Mouse (Mus musculus) brain, embryonic 18.5 days (tissue): ENCODE measurements around the gene Dap3.
"Not testable (repeated sequence)": the region's sequence is repeated elsewhere in the genome, so short reads cannot be mapped to it uniquely, and the experiment has no call there.

Source experiments
- DNase-seq: peaks from one replicate; pipeline ENCODE4 v3.0.0-alpha.2; 2012; ENCODE audit warnings: low read depth, low spot score

Dap3 gene

DNA sequence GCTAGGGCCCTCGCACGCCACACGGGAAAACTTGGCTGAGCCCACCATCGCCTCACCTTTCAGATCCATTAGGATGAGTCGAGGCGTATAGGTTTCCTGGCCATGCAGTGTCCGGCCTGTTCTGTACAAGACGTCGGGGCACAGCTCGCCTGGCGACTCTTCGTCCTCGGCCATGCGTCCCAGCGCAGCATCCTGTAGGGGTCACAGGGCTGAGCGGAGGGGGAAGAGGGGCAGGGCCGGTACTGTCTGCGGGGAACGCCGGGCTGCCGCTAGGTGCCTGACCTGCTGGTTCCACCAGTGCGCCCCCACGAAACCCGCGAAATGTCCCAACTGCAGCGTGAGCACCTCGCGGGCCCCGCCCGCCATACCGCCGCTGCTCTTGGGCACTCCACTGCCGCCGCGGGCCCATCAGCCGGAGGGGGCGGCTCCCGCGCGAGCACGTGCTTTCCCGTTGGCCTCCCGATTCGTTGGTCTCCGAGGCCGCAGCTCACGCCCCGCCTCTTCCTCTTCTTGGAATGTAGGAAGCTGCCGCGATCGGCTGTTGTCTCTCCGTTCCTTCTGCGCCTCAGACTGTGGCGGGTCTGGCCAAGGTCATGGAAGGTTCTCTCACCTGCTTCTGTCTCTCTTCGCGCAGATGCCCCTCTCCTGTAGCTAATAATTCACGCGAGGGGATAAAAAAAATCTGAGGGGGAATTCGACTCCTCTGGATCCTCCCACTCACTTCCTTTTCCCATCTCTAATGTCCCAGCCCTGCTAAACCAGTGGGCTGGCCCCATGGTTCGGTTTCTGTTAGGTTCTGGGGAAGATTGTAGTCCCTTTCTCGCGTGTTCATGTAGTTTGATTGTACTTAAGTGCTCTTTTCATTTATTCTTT is 37.2 kb downstream of the Dap3 start, which contains the start of gene Msto1:
Msto1 (minus strand) TSS at position 489 of the 873 bp plus-strand sequence.
- peak; percentile 81 for DNase-seq

DNA sequence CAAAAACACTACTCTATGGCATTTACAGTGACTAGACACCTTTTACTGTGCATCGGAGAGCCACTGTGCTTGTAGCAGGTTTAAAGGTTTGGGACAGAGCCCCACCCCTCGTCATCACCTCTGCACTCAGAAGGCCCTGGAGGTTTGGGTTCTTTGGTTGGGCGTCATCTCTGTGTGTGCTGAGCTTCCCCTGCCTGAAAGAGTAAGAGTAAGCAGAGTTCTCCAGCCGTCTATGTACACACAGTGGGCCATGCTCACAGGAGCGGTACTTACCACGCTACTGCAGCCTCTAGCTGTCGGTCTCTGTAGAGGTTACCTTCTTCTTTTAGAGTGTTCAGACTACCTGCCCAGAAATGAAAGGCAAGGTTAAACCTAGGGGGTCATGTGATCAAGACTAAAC is 38.4 kb downstream of the Dap3 start:
- DNase-seq = no peak

GRCm38 (mm10) chr3:88906393-88907159 is 44.4 kb downstream of the Dap3 start:
- no peak for DNase-seq

DNA sequence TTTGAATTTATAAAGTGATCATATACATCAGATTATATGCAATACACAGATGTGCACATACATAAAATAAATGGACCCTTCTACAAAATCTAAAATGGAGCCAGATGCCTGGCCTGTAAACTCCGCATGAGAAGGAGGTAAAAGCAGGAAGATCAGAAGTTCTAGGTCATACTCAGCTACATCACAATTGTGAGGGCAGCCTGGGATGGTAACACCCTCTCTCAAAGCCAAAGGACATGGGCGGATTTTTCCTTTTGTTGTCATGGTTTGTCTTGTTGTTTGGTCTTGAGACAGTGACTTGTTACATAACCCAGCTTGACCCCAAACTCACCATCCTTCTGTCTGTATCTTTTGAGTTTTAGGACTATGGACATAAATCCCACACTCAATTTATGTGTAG is 45.2 kb downstream of the Dap3 start:
- no peak for DNase-seq

- no peak for DNase-seq
These were observed 45.8 kb downstream of the Dap3 start for GRCm38 (mm10) chr3:88905209-88905608.

DNA sequence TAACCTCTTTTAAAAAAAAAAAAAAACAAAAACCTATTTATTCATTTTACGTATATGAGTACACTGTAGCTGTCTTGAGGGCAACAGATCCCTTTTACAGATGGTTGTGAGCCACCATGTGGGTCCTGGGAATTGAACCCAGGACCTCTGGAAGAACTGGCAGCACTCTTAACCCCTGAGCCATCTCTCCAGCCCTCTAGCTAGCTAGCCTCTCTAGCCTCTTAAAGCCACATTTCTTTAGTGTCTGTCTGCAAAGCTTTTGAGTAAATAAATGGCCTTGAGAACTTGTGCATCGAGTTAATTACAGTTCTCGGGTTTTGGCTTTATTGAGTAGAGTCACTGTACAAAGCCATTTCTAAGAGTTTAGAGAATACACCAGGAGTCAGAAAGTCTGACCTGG is 46.2 kb downstream of the Dap3 start:
- no peak for DNase-seq

DNA sequence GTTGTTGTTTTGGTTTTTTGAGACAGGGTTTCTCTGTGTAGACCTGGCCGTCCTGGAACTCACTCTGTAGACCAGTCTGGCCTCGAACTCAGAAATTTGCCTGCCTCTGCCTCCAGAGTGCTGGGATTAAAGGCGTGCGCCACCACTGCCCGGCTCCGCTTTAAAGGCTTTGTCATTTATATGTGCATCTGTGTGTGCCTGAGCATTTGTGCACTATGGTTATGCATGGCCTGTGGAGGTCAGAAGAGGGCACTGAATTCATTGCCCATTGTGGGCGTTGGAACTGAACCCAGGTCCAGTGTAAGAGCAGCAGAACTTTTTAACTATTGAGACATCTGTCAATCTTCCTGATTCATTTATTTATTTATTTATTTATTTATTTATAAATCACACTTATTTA is 58.0 kb downstream of the Dap3 start:
- DNase-seq = not testable (repeated sequence)

GRCm38 (mm10) chr3:88882536-88882935 is 68.4 kb downstream of the Dap3 start:
- DNase-seq = not testable (repeated sequence)
